Mouse (Mus musculus) MEL (cell line): ENCODE results near the gene A630095N17Rik. TPM values are rescaled to one million over a fixed set of nuclear protein-coding genes. Genes with fewer than 3 reads are reported as not detected.
A peak's percentile ranks its signal among the peaks of the same experiment; 100 is the strongest.

Experiments
- DNase-seq: peaks from one replicate; pipeline ENCODE4 v3.0.0; 2011; ENCODE audit warnings: low read depth, low spot score
- H3K27ac ChIP-seq: 2 replicates; pipeline ENCODE4 v1.5.1; 2012; ENCODE audit warnings: low read depth, mild to moderate bottlenecking, control low read depth, low read length, moderate library complexity; ENCODE audit not compliant: control insufficient read depth
- H3K27me3 ChIP-seq, 2 experiments: fragments of 150-350 bp in 1 of 2; sonication (generic) in 1 of 2; 2 replicates each; pipeline ENCODE4 v1.6.1; 2012; ENCODE audit warnings: low read length in 2 of 2, mild to moderate bottlenecking in 2 of 2, improper control_type of control experiment in 1 of 2, moderate library complexity in 1 of 2; ENCODE audit not compliant: insufficient read depth in 2 of 2, control insufficient read depth in 1 of 2
- H3K36me3 ChIP-seq, 2 experiments: 2 replicates each; pipeline ENCODE4 v1.6.1; 2012 to 2014; ENCODE audit warnings: low read length in 2 of 2, improper control_type of control experiment in 1 of 2, inconsistent platforms in 1 of 2, mild to moderate bottlenecking in 1 of 2; ENCODE audit not compliant: insufficient read depth in 2 of 2, control insufficient read depth in 1 of 2
- H3K4me1 ChIP-seq, 2 experiments: fragments of 150-350 bp in 1 of 2; sonication (generic) in 1 of 2; 2 replicates each; pipeline ENCODE4 v1.6.1; 2012; ENCODE audit warnings: low read length in 2 of 2, improper control_type of control experiment in 1 of 2, mild to moderate bottlenecking in 1 of 2; ENCODE audit not compliant: insufficient read depth in 2 of 2, control insufficient read depth in 1 of 2
- H3K4me3 ChIP-seq, 2 experiments: fragments of 150-350 bp in 1 of 2; sonication (generic) in 1 of 2; 2 replicates each; pipeline ENCODE4 v1.5.1; 2012; ENCODE audit warnings: low read depth in 2 of 2, low read length in 2 of 2, mild to moderate bottlenecking in 2 of 2, moderate library complexity in 2 of 2, control low read depth in 1 of 2, improper control_type of control experiment in 1 of 2; ENCODE audit not compliant: control insufficient read depth in 1 of 2, insufficient read depth in 1 of 2
- H3K79me2 ChIP-seq: 2 replicates; pipeline ENCODE4 v1.6.1; 2012; ENCODE audit warnings: mild to moderate bottlenecking, low read length, moderate library complexity; ENCODE audit not compliant: control insufficient read depth, poor library complexity, insufficient read depth
- H3K9ac ChIP-seq: 2 replicates; pipeline ENCODE4 v1.6.1; 2012; ENCODE audit warnings: low read depth, mild to moderate bottlenecking, control low read depth, low read length, moderate library complexity; ENCODE audit not compliant: control insufficient read depth, poor library complexity, severe bottlenecking
- H3K9me3 ChIP-seq: fragments of 150-350 bp; sonication (generic); replicated peaks from 2 replicates; pipeline ENCODE4 v1.6.1; 2012; ENCODE audit warnings: mild to moderate bottlenecking, low read length, improper control_type of control experiment, moderate library complexity; ENCODE audit not compliant: insufficient read depth
- BHLHE40 ChIP-seq: IDR thresholded peaks from 2 replicates; pipeline ENCODE4 v1.6.1; 2012; ENCODE audit warnings: low read depth, mild to moderate bottlenecking, inconsistent platforms, low read length, improper control_type of control experiment, borderline replicate concordance
- CHD1 ChIP-seq: IDR thresholded peaks from 2 replicates; pipeline ENCODE4 v1.6.1; 2012; ENCODE audit warnings: low read depth, mild to moderate bottlenecking, inconsistent platforms, low read length, improper control_type of control experiment
- CTCF ChIP-seq, 3 experiments: IDR thresholded peaks in 2 of 3; conservative IDR thresholded peaks in 1 of 3; 2 replicates each; pipeline ENCODE4 v1.5.1; 2011 to 2012; ENCODE audit warnings: low read length in 3 of 3, low read depth in 2 of 3, mild to moderate bottlenecking in 2 of 3, improper control_type of control experiment in 1 of 3, inconsistent platforms in 1 of 3, mixed read lengths in 1 of 3, moderate library complexity in 1 of 3; ENCODE audit not compliant: control insufficient read depth in 1 of 3, insufficient read depth in 1 of 3, poor library complexity in 1 of 3, severe bottlenecking in 1 of 3
- ELF1 ChIP-seq: IDR thresholded peaks from 2 replicates; pipeline ENCODE4 v1.6.1; 2014; ENCODE audit warnings: low read depth, mild to moderate bottlenecking, inconsistent platforms, low read length, improper control_type of control experiment, moderate library complexity
- EP300 ChIP-seq, 2 experiments: IDR thresholded peaks; 2 replicates each; pipeline ENCODE4 v1.6.1; 2011; ENCODE audit warnings: improper control_type of control experiment in 2 of 2, low read length in 2 of 2, low read depth in 1 of 2, mild to moderate bottlenecking in 1 of 2
- ETS1 ChIP-seq: IDR thresholded peaks from 2 replicates; pipeline ENCODE4 v1.6.1; 2012; ENCODE audit warnings: low read depth, mild to moderate bottlenecking, inconsistent platforms, low read length, improper control_type of control experiment, moderate library complexity
- GATA1 ChIP-seq: IDR thresholded peaks from 2 replicates; pipeline ENCODE4 v1.6.1; 2011; ENCODE audit warnings: low read depth, low read length, improper control_type of control experiment
- HCFC1 ChIP-seq: IDR thresholded peaks from 2 replicates; pipeline ENCODE4 v1.6.1; 2012; ENCODE audit warnings: low read depth, mild to moderate bottlenecking, inconsistent platforms, low read length, improper control_type of control experiment, moderate library complexity
- JUND ChIP-seq: IDR thresholded peaks from 2 replicates; pipeline ENCODE4 v1.6.1; 2011; ENCODE audit warnings: low read depth, mild to moderate bottlenecking, improper control_type of control experiment, low read length
- KAT2A ChIP-seq: conservative IDR thresholded peaks from 2 replicates; pipeline ENCODE4 v1.6.1; 2012; ENCODE audit warnings: low read depth, low read length, improper control_type of control experiment, inconsistent platforms
- MAFK ChIP-seq: IDR thresholded peaks from 2 replicates; pipeline ENCODE4 v1.6.1; 2011; ENCODE audit warnings: low read depth, mild to moderate bottlenecking, low read length, improper control_type of control experiment, borderline replicate concordance
- MAX ChIP-seq: IDR thresholded peaks from 2 replicates; pipeline ENCODE4 v1.6.1; 2011; ENCODE audit warnings: low read length, improper control_type of control experiment
- MEF2A ChIP-seq: IDR thresholded peaks from 2 replicates; pipeline ENCODE4 v1.6.1; 2014; ENCODE audit warnings: low read depth, mild to moderate bottlenecking, inconsistent platforms, low read length, improper control_type of control experiment; ENCODE audit not compliant: poor library complexity, insufficient replicate concordance, severe bottlenecking; ENCODE audit errors: extremely low read depth
- MYB ChIP-seq: IDR thresholded peaks from 2 replicates; pipeline ENCODE4 v1.6.1; 2011; ENCODE audit warnings: mild to moderate bottlenecking, low read depth, low read length, improper control_type of control experiment
- MYC ChIP-seq: IDR thresholded peaks from 2 replicates; pipeline ENCODE4 v1.6.1; 2011; ENCODE audit warnings: low read depth, mild to moderate bottlenecking, low read length, improper control_type of control experiment, moderate library complexity
- NRF1 ChIP-seq: IDR thresholded peaks from 2 replicates; pipeline ENCODE4 v1.6.1; 2014; ENCODE audit warnings: low read depth, mild to moderate bottlenecking, inconsistent platforms, low read length, improper control_type of control experiment, moderate library complexity; ENCODE audit not compliant: poor library complexity, insufficient read depth, severe bottlenecking
- POLR2A ChIP-seq, 2 experiments: IDR thresholded peaks; 2 replicates each; pipeline ENCODE4 v1.6.1; 2011 to 2012; ENCODE audit warnings: low read length in 2 of 2, mild to moderate bottlenecking in 2 of 2, control low read depth in 1 of 2, improper control_type of control experiment in 1 of 2, low read depth in 1 of 2, moderate library complexity in 1 of 2; ENCODE audit not compliant: control insufficient read depth in 1 of 2, insufficient read depth in 1 of 2, poor library complexity in 1 of 2
- POLR2AphosphoS5 ChIP-seq: IDR thresholded peaks from 2 replicates; pipeline ENCODE4 v1.6.1; 2012; ENCODE audit warnings: low read depth, borderline replicate concordance, mild to moderate bottlenecking, inconsistent platforms, low read length, moderate library complexity, mixed read lengths
- RAD21 ChIP-seq: IDR thresholded peaks from 2 replicates; pipeline ENCODE4 v1.6.1; 2011; ENCODE audit warnings: mild to moderate bottlenecking, low read depth, low read length, improper control_type of control experiment
- RCOR1 ChIP-seq: IDR thresholded peaks from 2 replicates; pipeline ENCODE4 v1.6.1; 2012; ENCODE audit warnings: low read depth, mild to moderate bottlenecking, inconsistent platforms, low read length, improper control_type of control experiment
- SIN3A ChIP-seq: IDR thresholded peaks from 2 replicates; pipeline ENCODE4 v1.6.1; 2012; ENCODE audit warnings: low read length, improper control_type of control experiment, inconsistent platforms
- SMC3 ChIP-seq: IDR thresholded peaks from 2 replicates; pipeline ENCODE4 v1.6.1; 2011; ENCODE audit warnings: low read depth, low read length, improper control_type of control experiment
- TAL1 ChIP-seq: IDR thresholded peaks from 2 replicates; pipeline ENCODE4 v1.6.1; 2012; ENCODE audit warnings: mild to moderate bottlenecking, inconsistent platforms, low read length, moderate library complexity, mixed read lengths
- TCF12 ChIP-seq: IDR thresholded peaks from 2 replicates; pipeline ENCODE4 v1.6.1; 2014; ENCODE audit warnings: low read depth, mild to moderate bottlenecking, inconsistent platforms, low read length, improper control_type of control experiment, moderate library complexity
- UBTF ChIP-seq: IDR thresholded peaks from 2 replicates; pipeline ENCODE4 v1.6.1; 2012; ENCODE audit warnings: low read depth, mild to moderate bottlenecking, inconsistent platforms, low read length, improper control_type of control experiment, moderate library complexity, borderline replicate concordance; ENCODE audit not compliant: insufficient read depth
- USF2 ChIP-seq, 2 experiments: IDR thresholded peaks; 2 replicates each; pipeline ENCODE4 v1.6.1; 2011 to 2012; ENCODE audit warnings: improper control_type of control experiment in 2 of 2, low read length in 2 of 2, borderline replicate concordance in 1 of 2, inconsistent platforms in 1 of 2, low read depth in 1 of 2, mild to moderate bottlenecking in 1 of 2; ENCODE audit not compliant: insufficient read depth in 1 of 2
- ZC3H11A ChIP-seq: IDR thresholded peaks from 2 replicates; pipeline ENCODE4 v1.6.1; 2012; ENCODE audit warnings: low read depth, mild to moderate bottlenecking, inconsistent platforms, low read length, improper control_type of control experiment
- ZMIZ1 ChIP-seq: IDR thresholded peaks from 2 replicates; pipeline ENCODE4 v1.6.1; 2012; ENCODE audit warnings: low read depth, mild to moderate bottlenecking, inconsistent platforms, low read length, improper control_type of control experiment, moderate library complexity
- polyA plus RNA-seq, 2 experiments: library from polyadenylated mRNA; stranded (reverse) in 1 of 2; unstranded in 1 of 2; fragments of >175 nt in 1 of 2; fragments of >200 nt in 1 of 2; gene quantifications; 2 replicates each; pipeline versions ENCODE4 v1.2.1 to v1.2.4; 2012; ENCODE audit warnings: low replicate concordance in 2 of 2, low read depth in 1 of 2; ENCODE audit not compliant: insufficient read length in 2 of 2, insufficient read depth in 1 of 2, missing spikeins in 1 of 2
- total RNA-seq: library from RNA; depleted of rRNA; stranded (reverse); fragments of 300-350 nt; gene quantifications from 2 replicates; pipeline ENCODE4 v1.2.3, GENCODE M21; 2012

A630095N17Rik gene
- total and polyA plus RNA-seq, 3 experiments, result 0.58 to 0.82 TPM; not detected in 1

GRCm38 (mm10) chr1:75230335-75230994 lies 1.4 kb downstream of the A630095N17Rik start:
- H3K4me3 ChIP-seq, result no peak overlapping the region
- DNase-seq, result peak; percentile 75
- no peaks in the 10 kb centered on the region for H3K27me3 ChIP-seq
- TF ChIP-seq MAFK (no peak), TCF12 (0 out of 2 replicates have a peak, but pooled peaks have one; percentile 18), RCOR1 (peak; percentile 47; the same call in 1 of the 2 replicates), ETS1 (peak; percentile 53), SIN3A (0 out of 2 replicates have a peak, but pooled peaks have one; percentile 27), EP300 (IDR thresholded peaks at IDR 0.05; ENCODE audit: low read depth in 1 of 2, low read length in 2 of 2) (peak; percentile 19 to 75; a peak in 2 of 4 replicates), GATA1 (peak; percentile 86), RAD21 (no peak)
- TF ChIP-seq, all 39 proteins: peak for 6
- peaks cover 28 to 55% of the 10 kb centered on the region in 2 experiments for H3K4me1 ChIP-seq
- H3K9ac ChIP-seq, result no peak overlapping the region
- no peaks in the 10 kb centered on the region for H3K79me2 ChIP-seq
- H3K36me3 ChIP-seq, result peaks cover 0 to 47% of the 10 kb centered on the region in 2 experiments; a peak in 2 of 4 replicates
- H3K9me3 ChIP-seq, result no peaks in the 10 kb centered on the region
- H3K27ac ChIP-seq, result no peak overlapping the region

- DNase-seq, result peak; percentile 92
- peaks cover 28 to 60% of the 10 kb centered on the region in 2 experiments for H3K4me1 ChIP-seq
- no peak overlapping the region for H3K4me3 ChIP-seq
- peak overlapping the region; percentile 36 for H3K27ac ChIP-seq
- H3K27me3 ChIP-seq, result no peaks in the 10 kb centered on the region
- H3K79me2 ChIP-seq, result no peaks in the 10 kb centered on the region
- no peaks in the 10 kb centered on the region for H3K9me3 ChIP-seq
- no peak overlapping the region for H3K9ac ChIP-seq
- H3K36me3 ChIP-seq, result peaks cover 0 to 51% of the 10 kb centered on the region in 2 experiments; a peak in 2 of 4 replicates
- TF ChIP-seq CTCF (IDR thresholded peaks at IDR 0.05 in 2 of 3, conservative IDR thresholded peaks at IDR 0.05 in 1 of 3; ENCODE audit: control insufficient read depth in 1 of 3, insufficient read depth in 1 of 3, low read depth in 2 of 3, low read length in 3 of 3, poor library complexity in 1 of 3, severe bottlenecking in 1 of 3) (no peak), SIN3A (peak; percentile 71; the same call in 1 of the 2 replicates), RCOR1 (peak; percentile 75), MYB (no peak; the same call in 1 of the 2 replicates), POLR2AphosphoS5 (no peak), BHLHE40 (no peak), JUND (no peak), GATA1 (peak; percentile 77), USF2 (IDR thresholded peaks at IDR 0.05; ENCODE audit: borderline replicate concordance in 1 of 2, insufficient read depth in 1 of 2, low read depth in 1 of 2, low read length in 2 of 2) (no peak), ETS1 (peak; percentile 90), POLR2A (IDR thresholded peaks at IDR 0.05; ENCODE audit: control insufficient read depth in 1 of 2, insufficient read depth in 1 of 2, low read depth in 1 of 2, low read length in 2 of 2, poor library complexity in 1 of 2) (no peak), UBTF (no peak), MEF2A (no peak), NRF1 (0 out of 2 replicates have a peak, but pooled peaks have one; percentile 15), CHD1 (no peak), HCFC1 (0 out of 2 replicates have a peak, but pooled peaks have one; percentile 45), TCF12 (peak; percentile 90), ZC3H11A (no peak), EP300 (IDR thresholded peaks at IDR 0.05; ENCODE audit: low read depth in 1 of 2, low read length in 2 of 2) (peak; percentile 88 to 91), ELF1 (no peak), TAL1 (peak; percentile 93), ZMIZ1 (no peak), SMC3 (no peak), MYC (no peak), KAT2A (no peak), MAX (no peak)
Measured at GRCm38 (mm10) chr1:75229158-75229557, 2.7 kb downstream of the A630095N17Rik start.
